Mouse (Mus musculus): ENCODE results near the gene Pias4. TPM values are rescaled to one million over a fixed set of nuclear protein-coding genes. Genes with fewer than 3 reads are reported as not detected.
"Not testable (repeated sequence)": the region's sequence is repeated elsewhere in the genome, so short reads cannot be mapped to it uniquely, and the experiment has no call there.

The Pias4 gene
- polyA plus RNA-seq, 1 experiment from 2014 or later: 29.1 TPM

- 71% methylated on average over 31 of the region's 31 CpGs for whole genome bisulfite sequencing
- H3K4me1 ChIP-seq (replicated peaks): peaks cover 37% of the 10 kb centered on the region
- H3K4me2 ChIP-seq: no peak overlapping the region
- no peak overlapping the region for H3K4me3 ChIP-seq
- no peak overlapping the region for H3K9ac ChIP-seq
- ATAC-seq (replicated peaks; ENCODE audit: insufficient number of reproducible peaks, insufficient read depth, low FRiP score, low read depth): no peak
- peaks cover 34% of the 10 kb centered on the region for H3K36me3 ChIP-seq
- peak overlapping the region; percentile 98; the same call in 1 of the 2 replicates for H3K27ac ChIP-seq
- no peaks in the 10 kb centered on the region for H3K27me3 ChIP-seq
- H3K9me3 ChIP-seq (replicated peaks): no peaks in the 10 kb centered on the region
Measured at GRCm38 (mm10) chr10:81190236-81190911, 22.7 kb upstream of the Pias4 start.

DNA sequence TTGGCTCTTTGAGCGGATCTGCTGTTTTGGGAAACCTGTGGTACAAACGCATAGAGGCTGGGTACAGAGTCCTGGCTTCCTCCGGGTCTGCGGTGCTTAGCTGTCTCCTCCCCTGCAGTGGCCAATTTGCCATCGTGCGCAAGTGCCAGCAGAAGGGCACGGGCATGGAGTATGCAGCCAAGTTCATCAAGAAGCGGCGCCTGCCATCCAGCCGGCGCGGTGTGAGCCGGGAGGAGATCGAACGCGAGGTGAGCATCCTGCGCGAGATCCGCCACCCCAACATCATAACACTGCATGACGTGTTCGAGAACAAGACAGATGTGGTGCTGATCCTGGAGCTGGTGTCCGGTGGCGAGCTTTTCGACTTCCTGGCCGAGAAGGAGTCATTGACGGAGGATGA is 22.1 kb upstream of the Pias4 start:
- Histone ChIP-seq H3K9ac (no peak overlapping the region), H3K27ac (no peak overlapping the region), H3K4me1 (replicated peaks) (peaks cover 42% of the 10 kb centered on the region), H3K9me3 (replicated peaks) (no peaks in the 10 kb centered on the region), H3K4me3 (no peak overlapping the region), H3K4me2 (no peak overlapping the region), H3K36me3 (peaks cover 34% of the 10 kb centered on the region), H3K27me3 (no peaks in the 10 kb centered on the region)
- 79% methylated on average over 26 of the region's 26 CpGs for WGBS
- no peak for ATAC-seq (replicated peaks; ENCODE audit: insufficient number of reproducible peaks, insufficient read depth, low FRiP score, low read depth)

- Histone ChIP-seq H3K27me3 (no peaks in the 10 kb centered on the region), H3K4me1 (replicated peaks) (peaks cover 44% of the 10 kb centered on the region), H3K27ac (no peak overlapping the region), H3K4me3 (no peak overlapping the region), H3K9ac (no peak overlapping the region), H3K4me2 (no peak overlapping the region), H3K9me3 (replicated peaks) (no peaks in the 10 kb centered on the region), H3K36me3 (peaks cover 43% of the 10 kb centered on the region)
- 92% methylated on average over 9 of the region's 9 CpGs for WGBS
- ATAC-seq (replicated peaks; ENCODE audit: insufficient number of reproducible peaks, insufficient read depth, low FRiP score, low read depth): no peak
Measured at GRCm38 (mm10) chr10:81187161-81187560, 19.4 kb upstream of the Pias4 start.

DNA sequence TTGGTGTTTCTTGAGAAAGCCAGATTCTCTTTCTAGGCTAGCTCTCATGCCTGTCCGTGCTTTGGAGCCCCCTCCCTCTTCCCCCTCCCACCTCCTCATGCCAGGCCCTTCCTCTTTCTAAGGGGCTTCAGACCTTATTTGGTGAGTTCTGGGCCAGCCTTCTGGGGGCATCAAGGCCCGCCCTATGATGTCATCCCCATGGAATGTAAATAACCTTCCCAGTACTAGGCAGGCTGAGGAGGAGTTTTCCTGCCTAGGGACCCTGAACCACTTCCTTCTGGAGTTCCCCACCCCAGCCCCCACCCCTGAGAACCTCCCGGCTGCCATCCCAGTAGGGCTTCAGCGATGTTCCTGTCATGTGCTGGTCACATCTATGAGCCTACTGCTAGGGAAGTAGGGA is 17.0 kb upstream of the Pias4 start:
- Histone ChIP-seq H3K27ac (peak overlapping the region; percentile 95), H3K9ac (no peak overlapping the region), H3K4me3 (0 out of 2 replicates have a peak overlapping the region, but pooled peaks have one; percentile 74), H3K4me2 (peak overlapping the region; percentile 73; the same call in 1 of the 2 replicates), H3K27me3 (no peaks in the 10 kb centered on the region), H3K36me3 (peaks cover 55% of the 10 kb centered on the region), H3K9me3 (replicated peaks) (no peaks in the 10 kb centered on the region), H3K4me1 (replicated peaks) (peaks cover 45% of the 10 kb centered on the region)
- WGBS: 9% methylated on average over 4 of the region's 4 CpGs
- ATAC-seq (replicated peaks; ENCODE audit: insufficient number of reproducible peaks, insufficient read depth, low FRiP score, low read depth): peak; percentile 16; the same call in 1 of the 2 replicates

GRCm38 (mm10) chr10:81183805-81184204 is 16.1 kb upstream of the Pias4 start, which contains the start of gene 4930442H23Rik:
4930442H23Rik (minus strand) TSS chr10:81183849.
- no peaks in the 10 kb centered on the region for H3K9me3 ChIP-seq (replicated peaks)
- peak within 1 kb of the TSS; percentile 95 for H3K27ac ChIP-seq
- no peak for ATAC-seq (replicated peaks; ENCODE audit: insufficient number of reproducible peaks, insufficient read depth, low FRiP score, low read depth)
- H3K9ac ChIP-seq: peak within 1 kb of the TSS; percentile 78
- 67% methylated on average over 5 of the region's 5 CpGs for WGBS
- H3K4me3 ChIP-seq: peak within 1 kb of the TSS; percentile 74
- peaks cover 61% of the 10 kb centered on the region for H3K36me3 ChIP-seq
- peak within 1 kb of the TSS; percentile 73 for H3K4me2 ChIP-seq
- H3K27me3 ChIP-seq: no peaks in the 10 kb centered on the region
- H3K4me1 ChIP-seq (replicated peaks): peaks cover 55% of the 10 kb centered on the region

DNA sequence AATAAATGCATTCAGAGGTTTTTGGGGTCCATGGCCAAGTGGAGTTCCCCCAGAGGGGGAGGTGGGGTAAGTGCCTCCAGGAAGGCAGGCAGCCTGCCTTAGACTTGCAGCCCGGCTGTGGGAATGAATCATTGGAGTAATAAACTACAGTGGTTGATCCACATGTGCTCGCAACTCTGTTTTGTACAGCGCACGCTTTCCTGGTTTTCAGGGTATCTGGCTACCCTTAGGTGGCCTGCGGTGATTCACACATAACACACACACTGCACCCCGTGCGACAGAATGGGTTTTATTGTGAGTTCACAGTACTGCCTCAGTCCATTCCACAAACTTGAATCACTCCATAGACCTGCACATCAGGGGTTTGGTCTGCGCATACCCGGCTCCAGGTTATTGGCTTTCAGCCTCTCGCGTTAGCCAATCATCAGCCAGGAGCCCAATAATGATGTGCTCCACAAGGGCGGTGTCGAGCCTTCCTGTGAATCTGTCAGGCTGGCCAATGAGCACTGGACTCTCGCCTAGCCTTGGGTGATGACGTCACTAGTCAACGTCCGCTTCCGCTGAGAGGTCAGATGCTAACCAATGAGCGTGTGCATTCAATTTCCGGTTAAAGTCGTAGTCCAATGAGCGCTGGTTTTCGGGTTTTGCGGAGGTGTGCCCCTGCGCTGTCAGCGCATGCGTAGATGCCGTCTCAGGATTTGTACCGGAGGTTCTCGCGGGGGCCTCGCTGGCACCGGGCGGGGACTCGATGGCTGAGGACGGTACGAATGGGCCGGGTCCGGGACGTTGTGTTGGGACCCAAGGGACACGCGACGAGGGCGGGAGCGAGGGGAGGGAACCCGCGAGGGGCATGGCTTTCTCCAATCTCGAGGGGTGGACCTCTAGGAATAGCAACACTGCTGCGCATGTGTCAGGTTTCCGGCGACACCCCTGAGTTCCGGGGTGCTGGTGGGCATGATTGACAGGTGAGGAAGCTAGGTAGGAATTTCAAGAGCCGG is 14.9 kb upstream of the Pias4 start, which contains the start of gene Dapk3:
Gene Dapk3, plus strand, starts transcription at position 670 of the 998 bp plus-strand sequence.
- peak within 1 kb of the TSS; percentile 95 for H3K27ac ChIP-seq
- H3K9me3 ChIP-seq (replicated peaks): no peaks in the 10 kb centered on the region
- peak within 1 kb of the TSS; percentile 78 for H3K9ac ChIP-seq
- no peaks in the 10 kb centered on the region for H3K27me3 ChIP-seq
- H3K36me3 ChIP-seq: peaks cover 68% of the 10 kb centered on the region
- peak within 1 kb of the TSS; percentile 74 for H3K4me3 ChIP-seq
- ATAC-seq (replicated peaks; ENCODE audit: insufficient number of reproducible peaks, insufficient read depth, low FRiP score, low read depth): peak; percentile 89
- 6% methylated on average over 53 of the region's 53 CpGs for WGBS
- H3K4me2 ChIP-seq: peak within 1 kb of the TSS; percentile 73
- peaks cover 66% of the 10 kb centered on the region for H3K4me1 ChIP-seq (replicated peaks)

DNA sequence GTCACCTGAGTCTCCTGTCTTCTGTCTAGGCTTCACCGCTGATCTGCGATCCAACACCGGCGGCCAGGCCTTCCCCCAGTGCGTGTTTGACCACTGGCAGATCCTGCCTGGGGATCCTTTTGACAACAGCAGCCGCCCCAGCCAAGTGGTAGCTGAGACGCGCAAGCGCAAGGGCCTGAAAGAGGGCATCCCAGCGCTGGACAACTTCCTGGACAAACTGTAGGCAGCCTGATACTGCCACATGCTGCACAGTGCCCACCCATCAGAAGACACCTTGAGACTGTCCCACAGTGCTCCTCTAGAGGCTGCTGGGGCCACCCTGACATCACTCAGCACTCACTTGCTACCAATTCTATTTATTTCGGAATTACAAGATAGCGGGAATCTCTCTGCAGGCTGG is 14.1 kb upstream of the Pias4 start:
- not testable (repeated sequence) for H3K9me3 ChIP-seq (replicated peaks); H3K9ac ChIP-seq; H3K4me2 ChIP-seq; H3K27me3 ChIP-seq; H3K4me3 ChIP-seq; ATAC-seq (replicated peaks; ENCODE audit: insufficient number of reproducible peaks, insufficient read depth, low FRiP score, low read depth)
- WGBS: 74% methylated on average over 12 of the region's 12 CpGs
- H3K27ac ChIP-seq: peak overlapping the region; percentile 95
- H3K36me3 ChIP-seq: peaks cover 68% of the 10 kb centered on the region
- peaks cover 69% of the 10 kb centered on the region for H3K4me1 ChIP-seq (replicated peaks)

DNA sequence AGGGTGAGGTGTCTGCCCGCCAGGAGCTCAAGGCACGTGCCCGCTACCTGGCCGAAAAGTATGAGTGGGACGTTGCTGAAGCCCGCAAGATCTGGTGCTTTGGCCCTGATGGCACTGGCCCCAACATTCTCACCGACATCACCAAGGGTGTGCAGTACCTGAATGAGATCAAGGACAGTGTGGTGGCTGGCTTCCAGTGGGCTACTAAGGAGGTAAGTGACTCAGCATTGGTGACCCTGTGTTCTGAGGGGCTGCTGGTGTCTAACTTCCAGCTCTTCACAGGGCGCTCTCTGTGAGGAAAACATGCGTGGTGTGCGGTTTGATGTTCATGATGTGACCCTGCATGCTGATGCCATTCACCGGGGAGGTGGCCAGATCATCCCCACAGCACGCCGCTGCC is 13.2 kb upstream of the Pias4 start:
- H3K4me2 ChIP-seq: no peak overlapping the region
- H3K36me3 ChIP-seq: peaks cover 62% of the 10 kb centered on the region
- no peaks in the 10 kb centered on the region for H3K9me3 ChIP-seq (replicated peaks)
- no peak overlapping the region for H3K9ac ChIP-seq
- H3K4me1 ChIP-seq (replicated peaks): peaks cover 70% of the 10 kb centered on the region
- 92% methylated on average over 13 of the region's 13 CpGs for WGBS
- no peak for ATAC-seq (replicated peaks; ENCODE audit: insufficient number of reproducible peaks, insufficient read depth, low FRiP score, low read depth)
- no peaks in the 10 kb centered on the region for H3K27me3 ChIP-seq
- H3K4me3 ChIP-seq: no peak overlapping the region
- H3K27ac ChIP-seq: 0 out of 2 replicates have a peak overlapping the region, but pooled peaks have one; percentile 16

GRCm38 (mm10) chr10:81179451-81180342 is 12.0 kb upstream of the Pias4 start:
- 0 out of 2 replicates have a peak overlapping the region, but pooled peaks have one; percentile 11 for H3K9ac ChIP-seq
- no peak overlapping the region for H3K4me3 ChIP-seq
- WGBS: 89% methylated on average over 32 of the region's 32 CpGs
- H3K9me3 ChIP-seq (replicated peaks): no peaks in the 10 kb centered on the region
- no peak overlapping the region for H3K4me2 ChIP-seq
- peak overlapping the region; percentile 16; the same call in 1 of the 2 replicates for H3K27ac ChIP-seq
- no peaks in the 10 kb centered on the region for H3K27me3 ChIP-seq
- no peak for ATAC-seq (replicated peaks; ENCODE audit: insufficient number of reproducible peaks, insufficient read depth, low FRiP score, low read depth)
- H3K4me1 ChIP-seq (replicated peaks): peaks cover 75% of the 10 kb centered on the region
- H3K36me3 ChIP-seq: peaks cover 57% of the 10 kb centered on the region

- Histone ChIP-seq H3K36me3 (peaks cover 52% of the 10 kb centered on the region), H3K9ac (no peak overlapping the region), H3K27ac (peak overlapping the region; percentile 14; the same call in 1 of the 2 replicates), H3K27me3 (no peaks in the 10 kb centered on the region), H3K4me1 (replicated peaks) (peaks cover 75% of the 10 kb centered on the region), H3K4me3 (peak overlapping the region; percentile 95; the same call in 1 of the 2 replicates), H3K4me2 (no peak overlapping the region), H3K9me3 (replicated peaks) (no peaks in the 10 kb centered on the region)
- ATAC-seq (replicated peaks; ENCODE audit: insufficient number of reproducible peaks, insufficient read depth, low FRiP score, low read depth): no peak
- WGBS: 90% methylated on average over 11 of the region's 11 CpGs
Measured at GRCm38 (mm10) chr10:81178927-81179326, 11.2 kb upstream of the Pias4 start.
